Mouse (Mus musculus) myocyte (in vitro differentiated cells): ENCODE data around the gene Spag5.

Source experiments
- E2F4 ChIP-seq: IDR thresholded peaks from one replicate; pipeline ENCODE4 v1.6.1; 2011; ENCODE audit warnings: mild to moderate bottlenecking, control low read depth, moderate library complexity; ENCODE audit not compliant: insufficient read depth
- MAX ChIP-seq: IDR thresholded peaks from one replicate; pipeline ENCODE4 v1.6.1; 2011; ENCODE audit warnings: low read depth, mild to moderate bottlenecking, control low read depth
- TCF3 ChIP-seq: IDR thresholded peaks from one replicate; pipeline ENCODE4 v1.6.1; 2011; ENCODE audit warnings: low read depth, control low read depth; ENCODE audit not compliant: insufficient read length
- USF1 ChIP-seq: IDR thresholded peaks from one replicate; pipeline ENCODE4 v1.6.1; 2011; ENCODE audit warnings: low read depth, mild to moderate bottlenecking, control low read depth, moderate library complexity

DNA sequence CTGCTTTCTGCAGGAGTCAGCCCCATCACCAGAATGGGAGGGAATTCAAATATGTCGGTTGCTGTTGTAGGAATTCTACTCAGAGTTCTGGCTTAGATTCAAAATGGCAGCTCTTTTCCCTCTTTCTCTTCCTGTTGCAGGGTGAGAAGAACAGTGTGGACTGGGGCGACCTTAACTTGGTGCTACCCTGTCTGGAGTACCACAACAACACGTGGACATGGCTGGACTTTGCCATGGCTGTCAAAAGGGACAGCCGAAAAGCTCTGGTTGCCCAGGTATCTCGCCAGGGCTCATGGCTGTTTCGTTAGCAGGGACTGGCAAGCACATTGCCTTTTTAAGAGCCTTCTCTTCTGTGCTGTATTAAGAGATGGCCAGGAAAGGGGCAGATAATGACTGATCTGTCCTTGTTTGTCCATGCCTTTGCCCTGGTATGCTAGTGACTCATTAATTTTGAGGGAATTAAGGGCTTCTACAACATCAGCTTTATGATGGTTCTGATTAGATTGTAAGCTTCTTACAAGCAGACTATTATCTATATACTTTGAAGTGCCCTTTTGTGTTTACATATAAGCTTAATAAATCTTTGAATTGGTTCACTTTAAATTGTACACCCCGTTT is 12.1 kb upstream of the Spag5 start:
- TF ChIP-seq TCF3 (no peak), USF1 (no peak), E2F4 (no peak), MAX (no peak)
